Mouse (Mus musculus): Measurements from ENCODE around the gene Anapc5. TPM values are rescaled to one million over a fixed set of nuclear protein-coding genes. Genes with fewer than 3 reads are reported as not detected.

Gene Anapc5
- polyA plus RNA-seq, 1 experiment from 2014 or later = 342 TPM

GRCm38 (mm10) chr5:122756144-122756543, 65.0 kb downstream of the Anapc5 start:
- H3K9ac ChIP-seq = no peak overlapping the region
- no peak overlapping the region for H3K4me2 ChIP-seq
- H3K27me3 ChIP-seq (replicated peaks) = no peaks in the 10 kb centered on the region
- no peak for ATAC-seq
- 86% methylated on average over 6 of the region's 6 CpGs for WGBS (ENCODE audit: insufficient replicate concordance)
- peaks cover 70% of the 10 kb centered on the region for H3K36me3 ChIP-seq
- no peak overlapping the region for H3K4me3 ChIP-seq
- H3K27ac ChIP-seq = no peak overlapping the region
- H3K4me1 ChIP-seq = peaks cover 16% of the 10 kb centered on the region
- no peaks in the 10 kb centered on the region for H3K9me3 ChIP-seq (replicated peaks)

DNA sequence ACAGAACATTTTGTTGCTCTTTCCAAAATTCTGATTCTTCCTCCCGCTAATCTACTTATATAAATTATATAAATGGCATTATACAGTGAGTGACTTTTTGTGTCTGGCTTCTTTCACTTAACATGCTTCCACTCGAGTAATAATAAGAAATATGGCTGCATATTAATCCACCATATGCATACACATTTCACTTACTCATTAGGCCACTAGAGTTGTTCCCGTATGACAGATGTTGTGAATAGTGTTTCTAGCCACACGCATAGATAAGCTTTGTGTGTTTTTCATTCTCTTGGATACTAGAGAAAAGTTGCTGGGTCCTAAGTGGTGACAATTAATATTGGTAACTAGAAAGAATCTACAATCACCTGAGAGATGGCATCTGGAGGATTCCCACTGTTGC, 65.5 kb downstream of the Anapc5 start:
- H3K36me3 ChIP-seq = peaks cover 70% of the 10 kb centered on the region
- peaks cover 11% of the 10 kb centered on the region for H3K4me1 ChIP-seq
- no peak for ATAC-seq
- no peak overlapping the region for H3K4me2 ChIP-seq
- WGBS (ENCODE audit: insufficient replicate concordance) = 88% methylated on average over 4 of the region's 4 CpGs
- no peaks in the 10 kb centered on the region for H3K9me3 ChIP-seq (replicated peaks)
- H3K27ac ChIP-seq = no peak overlapping the region
- no peak overlapping the region for H3K9ac ChIP-seq
- H3K4me3 ChIP-seq = no peak overlapping the region
- no peaks in the 10 kb centered on the region for H3K27me3 ChIP-seq (replicated peaks)

- Histone ChIP-seq H3K27me3 (replicated peaks) (no peaks in the 10 kb centered on the region), H3K9me3 (replicated peaks) (no peaks in the 10 kb centered on the region), H3K4me2 (no peak overlapping the region), H3K4me3 (no peak overlapping the region), H3K36me3 (peaks cover 77% of the 10 kb centered on the region), H3K27ac (no peak overlapping the region), H3K9ac (no peak overlapping the region), H3K4me1 (no peaks in the 10 kb centered on the region)
- WGBS (ENCODE audit: insufficient replicate concordance) = 77% methylated on average over 16 of the region's 16 CpGs
- ATAC-seq = no peak
These were observed 66.7 kb downstream of the Anapc5 start for GRCm38 (mm10) chr5:122754477-122754876.

DNA sequence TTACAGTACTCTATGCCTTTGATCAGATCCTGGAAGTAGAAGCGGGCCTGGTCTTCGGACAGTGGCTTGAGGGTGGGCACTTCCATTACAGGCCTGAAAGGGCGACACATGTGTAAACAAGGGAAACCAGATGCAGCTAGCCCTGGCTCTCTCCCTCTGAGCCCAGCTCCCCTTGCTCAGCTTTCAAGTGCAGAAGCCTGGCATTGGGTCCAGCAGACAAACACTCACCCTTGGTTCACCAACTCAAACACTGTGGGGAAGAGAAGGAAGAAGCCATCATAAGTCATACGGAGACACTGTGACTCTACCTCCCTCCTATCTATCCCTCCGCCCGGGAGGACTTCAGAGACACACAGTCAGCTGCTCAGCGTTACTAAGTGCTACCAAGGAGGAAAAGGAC, 73.2 kb downstream of the Anapc5 start:
- WGBS (ENCODE audit: insufficient replicate concordance) = 85% methylated on average over 7 of the region's 7 CpGs
- no peak for ATAC-seq
- H3K27ac ChIP-seq = no peak overlapping the region
- H3K36me3 ChIP-seq = peaks cover 70% of the 10 kb centered on the region
- no peak overlapping the region for H3K4me3 ChIP-seq
- no peaks in the 10 kb centered on the region for H3K27me3 ChIP-seq (replicated peaks)
- H3K4me2 ChIP-seq = no peak overlapping the region
- no peak overlapping the region for H3K9ac ChIP-seq
- no peaks in the 10 kb centered on the region for H3K4me1 ChIP-seq
- no peaks in the 10 kb centered on the region for H3K9me3 ChIP-seq (replicated peaks)

GRCm38 (mm10) chr5:122743880-122744422, 77.2 kb downstream of the Anapc5 start:
- Histone ChIP-seq H3K9ac (no peak overlapping the region), H3K4me1 (no peaks in the 10 kb centered on the region), H3K36me3 (peaks cover 72% of the 10 kb centered on the region), H3K9me3 (replicated peaks) (no peaks in the 10 kb centered on the region), H3K4me3 (no peak overlapping the region), H3K27me3 (replicated peaks) (no peaks in the 10 kb centered on the region), H3K4me2 (no peak overlapping the region), H3K27ac (no peak overlapping the region)
- no peak for ATAC-seq
- WGBS (ENCODE audit: insufficient replicate concordance) = 84% methylated on average over 13 of the region's 13 CpGs

Other genes with a start within 250 kb of the Anapc5 start
- gene Ift81, start 206.8 kb downstream of the Anapc5 start, polyA plus RNA-seq (2016; fragmentation: Nextera tagmentation; extraction: Ambion mirVana) = 4.6 and 7.0 TPM in 2 replicates
- 1.1 and 1.2 TPM in 2 replicates for gene P2rx7, start 177.4 kb downstream of the Anapc5 start, polyA plus RNA-seq (2016; fragmentation: Nextera tagmentation; extraction: Ambion mirVana)
- gene P2rx4, start 113.8 kb downstream of the Anapc5 start, polyA plus RNA-seq (2016; fragmentation: Nextera tagmentation; extraction: Ambion mirVana) = 25.6 and 27.1 TPM in 2 replicates
- gene Camkk2, start 41.9 kb downstream of the Anapc5 start, polyA plus RNA-seq (2016; fragmentation: Nextera tagmentation; extraction: Ambion mirVana) = 14.5 and 16.7 TPM in 2 replicates
- 14.4 and 14.9 TPM in 2 replicates for gene Rnf34, start 28.7 kb upstream of the Anapc5 start, polyA plus RNA-seq (2016; fragmentation: Nextera tagmentation; extraction: Ambion mirVana)
- gene Kdm2b, start 168.5 kb upstream of the Anapc5 start, polyA plus RNA-seq (2016; fragmentation: Nextera tagmentation; extraction: Ambion mirVana) = 28.9 and 30.6 TPM in 2 replicates
- 11.6 and 11.9 TPM in 2 replicates for gene Orai1, start 193.7 kb upstream of the Anapc5 start, polyA plus RNA-seq (2016; fragmentation: Nextera tagmentation; extraction: Ambion mirVana)
- gene Morn3, start 225.7 kb upstream of the Anapc5 start, polyA plus RNA-seq (2016; fragmentation: Nextera tagmentation; extraction: Ambion mirVana) = not detected in 2 replicates
- gene Tmem120b, start 247.1 kb upstream of the Anapc5 start, polyA plus RNA-seq (2016; fragmentation: Nextera tagmentation; extraction: Ambion mirVana) = 28.2 and 30.3 TPM in 2 replicates